Mouse (Mus musculus) T-helper 2 cell (primary cell): ENCODE results near the gene Fez1.

ENCODE experiments used
- in situ Hi-C: fragments of 300-600 bp; cut with MboI, MseI; formaldehyde crosslinking; loops from one replicate; pipeline ENCODE4 v1.15.1; 2025; ENCODE audit warnings: high pct_unique_total_duplicates

Gene Fez1

GRCm38 (mm10) chr9:36833043-36833881 lies 11.6 kb downstream of the Fez1 start:
- in situ Hi-C loops: no loop called here

DNA sequence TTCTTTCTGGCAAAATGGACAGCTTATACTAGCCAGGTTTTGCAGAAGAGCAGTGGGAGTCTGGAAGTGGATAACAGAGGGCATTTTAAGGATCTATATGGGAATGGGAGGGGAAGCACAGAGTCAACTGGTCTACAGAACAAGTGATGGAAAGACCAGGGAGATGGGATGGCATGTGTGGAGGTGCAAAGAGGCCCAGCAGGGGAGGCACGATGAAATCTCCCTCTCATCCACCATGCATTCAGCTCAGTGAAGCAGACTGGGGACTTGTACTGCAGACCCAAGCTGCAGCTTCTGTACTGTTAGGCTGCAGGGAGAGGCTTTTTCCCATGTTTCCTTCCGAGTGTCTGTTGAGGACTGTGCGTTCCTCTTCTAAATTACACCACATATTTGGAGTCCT lies 12.2 kb downstream of the Fez1 start:
- in situ Hi-C loops: no loop called here

- in situ Hi-C loops: no loop called here
These were observed 24.7 kb downstream of the Fez1 start for GRCm38 (mm10) chr9:36846346-36846745.

DNA sequence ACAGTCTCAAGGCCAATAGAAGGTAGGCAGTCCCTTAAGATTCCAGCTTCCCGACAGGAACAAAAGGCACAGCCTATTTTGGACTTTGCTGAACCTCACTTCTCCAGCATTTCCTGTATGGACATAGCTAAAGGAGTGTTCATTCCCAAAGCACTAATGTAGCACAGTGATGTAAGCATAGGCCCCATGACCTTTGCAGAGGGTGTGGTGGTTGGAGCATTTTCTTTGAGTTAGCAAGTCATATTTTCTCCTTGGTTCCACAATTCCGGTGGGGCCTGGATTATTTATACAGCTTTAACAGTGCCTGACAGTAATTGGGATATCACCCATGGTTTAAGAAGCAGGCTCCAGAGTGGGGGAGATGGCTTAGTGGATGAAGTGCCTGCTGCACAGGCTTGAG lies 27.0 kb downstream of the Fez1 start:
- in situ Hi-C loops: no loop called here

GRCm38 (mm10) chr9:36850091-36850490 lies 28.4 kb downstream of the Fez1 start:
- in situ Hi-C loops: no loop called here

GRCm38 (mm10) chr9:36852175-36852574 lies 30.5 kb downstream of the Fez1 start:
- in situ Hi-C loops: no loop called here

DNA sequence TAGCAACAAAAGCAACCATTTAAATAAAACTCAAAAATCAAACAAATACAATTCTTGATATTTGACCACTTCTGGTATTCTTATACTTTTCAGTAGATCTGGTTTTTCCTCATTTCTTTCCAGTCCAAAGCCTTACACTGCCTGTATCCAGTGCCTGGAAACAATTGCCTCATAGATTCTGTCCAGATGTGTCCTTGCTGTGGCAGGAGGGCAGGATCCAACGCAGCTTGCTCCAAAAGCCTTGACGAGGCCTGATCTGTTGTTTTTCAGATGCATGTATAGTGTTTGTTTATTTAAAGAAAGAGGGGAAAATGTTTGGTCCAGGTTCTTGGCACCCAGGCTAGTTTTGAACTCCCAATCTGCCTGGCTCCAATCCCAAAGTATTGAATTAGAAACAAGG lies 34.7 kb downstream of the Fez1 start:
- in situ Hi-C loops: no loop called here

DNA sequence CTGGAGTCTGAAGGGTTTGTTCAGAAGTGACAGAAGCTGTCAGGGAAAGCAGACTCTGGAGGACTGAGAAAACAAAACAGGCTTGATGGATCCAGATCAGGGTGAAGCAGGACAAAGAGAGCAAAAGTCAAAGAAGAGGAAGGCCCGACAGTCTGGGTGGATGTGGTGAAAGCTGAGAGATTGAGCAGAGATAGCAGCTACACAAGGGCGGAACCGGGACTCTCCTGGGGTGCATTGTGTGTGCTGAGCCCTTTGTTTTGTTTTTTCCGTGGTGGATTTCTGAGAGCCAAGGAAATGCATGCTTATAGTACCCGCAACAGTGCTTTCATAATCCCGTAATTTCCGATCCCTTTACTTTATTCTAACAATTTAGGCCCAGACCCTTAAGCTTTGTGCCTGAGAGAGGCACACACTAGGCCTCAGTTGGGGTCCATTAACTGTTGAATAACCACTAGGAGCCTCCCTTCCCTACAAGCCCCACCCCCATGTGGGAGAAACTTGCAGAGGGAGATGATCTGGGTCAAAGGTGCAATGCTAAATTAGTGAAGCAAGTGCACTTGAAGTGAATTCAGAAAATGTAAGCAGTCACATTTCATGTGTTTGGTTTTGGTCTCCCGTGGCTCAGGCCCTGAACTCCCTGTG lies 35.9 kb downstream of the Fez1 start:
- in situ Hi-C loops: no loop called here

DNA sequence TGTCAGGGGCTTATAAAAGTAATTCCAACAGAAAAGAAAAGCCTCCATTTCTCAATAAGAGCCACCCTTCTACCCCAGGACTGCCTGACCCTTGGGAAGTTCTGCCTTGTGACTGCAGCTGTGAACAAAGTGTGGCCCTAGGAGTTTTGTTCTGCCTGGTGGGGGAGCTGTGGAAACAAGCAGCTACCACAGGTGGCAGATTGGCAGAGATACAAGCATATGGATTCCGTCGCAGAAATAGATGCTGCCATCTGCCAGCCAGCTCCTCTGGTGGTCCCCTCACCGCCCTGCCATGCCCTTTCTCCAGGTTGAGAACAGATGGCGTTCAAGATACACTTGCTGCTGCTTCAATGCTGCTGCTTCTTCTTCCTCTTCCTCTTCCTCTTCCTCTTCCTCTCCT lies 37.0 kb downstream of the Fez1 start:
- in situ Hi-C loops: no loop called here

- in situ Hi-C loops: no loop called here
These were observed 40.9 kb downstream of the Fez1 start for GRCm38 (mm10) chr9:36862576-36862975.

- in situ Hi-C loops: no loop called here
These were observed 42.0 kb downstream of the Fez1 start for GRCm38 (mm10) chr9:36863694-36864093.

DNA sequence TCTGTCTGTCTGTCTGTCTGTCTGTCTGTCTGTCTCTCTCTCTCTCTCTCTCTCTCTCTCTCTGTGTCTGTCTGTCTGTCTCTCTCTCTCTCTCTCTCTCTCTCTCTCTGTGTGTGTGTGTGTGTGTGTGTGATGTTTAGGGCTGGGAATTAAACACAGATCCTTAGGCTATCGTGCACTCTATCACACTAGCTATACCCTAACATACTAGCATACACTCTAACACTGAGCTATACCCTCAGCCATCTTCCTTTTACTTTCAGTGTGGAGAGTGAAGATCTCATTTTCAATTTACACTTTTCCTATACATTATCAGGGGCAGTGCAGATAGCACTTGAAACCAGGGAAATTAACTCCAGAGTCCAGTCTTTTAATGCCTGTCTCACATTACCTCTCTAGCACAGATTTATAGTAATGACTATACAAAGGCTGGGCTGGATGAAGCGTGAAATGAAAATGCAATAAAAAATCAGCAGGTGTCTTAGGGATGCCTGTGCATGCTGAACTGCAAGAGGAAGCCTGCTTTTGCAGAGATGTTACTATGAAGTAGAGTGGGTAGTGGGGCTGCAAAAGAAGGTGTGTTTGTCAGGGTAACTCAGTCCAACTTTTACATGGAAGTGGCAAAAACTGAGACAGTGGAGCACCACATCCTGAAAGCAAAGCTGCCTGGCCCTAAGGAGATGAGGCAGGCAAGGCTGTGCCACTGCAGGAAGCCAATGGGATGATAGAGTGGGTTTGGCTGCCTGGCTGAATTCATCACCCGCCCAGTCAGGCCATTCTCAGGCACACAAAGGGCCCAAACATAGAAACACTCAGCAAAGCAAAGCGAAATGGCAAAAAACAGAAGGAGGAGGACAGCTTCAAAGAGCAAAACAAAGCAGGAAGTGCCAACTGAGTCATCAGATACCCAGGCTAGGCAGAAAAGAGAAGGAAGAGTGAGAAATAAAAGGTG lies 43.5 kb downstream of the Fez1 start:
- in situ Hi-C loops: no loop called here

DNA sequence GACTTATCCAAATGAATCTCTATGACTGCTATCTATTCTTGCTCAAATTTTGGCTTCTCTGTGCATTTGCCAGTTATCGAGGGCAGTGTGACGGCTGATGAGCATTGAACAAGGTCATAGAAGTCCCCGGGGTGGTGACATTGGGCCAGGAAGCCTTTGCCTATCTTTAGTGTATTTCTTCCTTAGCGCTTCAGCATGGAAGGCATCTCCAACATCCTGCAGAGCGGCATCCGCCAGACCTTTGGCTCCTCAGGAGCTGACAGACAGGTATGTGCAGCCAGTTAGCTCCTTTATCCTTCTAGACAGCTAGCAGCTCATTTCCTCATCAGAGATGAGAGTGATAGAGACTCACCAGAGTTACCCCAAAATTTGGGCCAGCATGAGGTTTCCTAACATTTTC lies 47.0 kb downstream of the Fez1 start:
- in situ Hi-C loops: no loop called here

DNA sequence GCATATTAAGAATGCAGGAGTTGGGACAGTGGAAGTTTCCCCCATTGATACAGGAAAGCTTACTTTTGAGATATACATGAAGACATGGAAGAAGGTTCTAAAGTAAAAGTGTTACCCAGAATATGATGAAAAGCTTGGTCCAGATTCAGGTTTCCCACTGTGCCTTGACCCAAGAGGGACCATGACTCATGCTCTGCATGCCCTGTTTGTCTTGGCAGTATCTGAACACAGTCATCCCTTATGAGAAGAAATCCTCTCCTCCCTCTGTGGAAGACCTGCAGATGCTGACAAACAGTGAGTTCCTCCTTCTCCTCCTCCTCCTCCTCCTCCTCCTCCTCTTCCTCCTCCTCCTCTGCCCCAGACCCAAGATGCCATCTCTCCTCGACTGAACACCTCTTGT lies 48.6 kb downstream of the Fez1 start:
- in situ Hi-C loops: loop anchor here (10.0 kb wide), 1 partner anchor 905 kb away; the partner anchor contains the start of gene Olfr875

GRCm38 (mm10) chr9:36873796-36874195 lies 52.1 kb downstream of the Fez1 start:
- in situ Hi-C loops: loop anchor here (10.0 kb wide), 1 partner anchor 901 kb away; the partner anchor contains the start of gene Olfr875

GRCm38 (mm10) chr9:36876313-36876712 lies 54.6 kb downstream of the Fez1 start:
- in situ Hi-C loops: loop anchor here (10.0 kb wide), 1 partner anchor 898 kb away; the partner anchor contains the start of gene Olfr875

- in situ Hi-C loops: loop anchor here (10.0 kb wide), 1 partner anchor 898 kb away; the partner anchor contains the start of gene Olfr875
These were observed 55.1 kb downstream of the Fez1 start for GRCm38 (mm10) chr9:36876787-36877186.

GRCm38 (mm10) chr9:36881615-36882014 lies 60.0 kb downstream of the Fez1 start:
- in situ Hi-C loops: no loop called here

- in situ Hi-C loops: no loop called here
These were observed 60.5 kb downstream of the Fez1 start for GRCm38 (mm10) chr9:36882034-36882745.

GRCm38 (mm10) chr9:36883569-36883968 lies 61.9 kb downstream of the Fez1 start:
- in situ Hi-C loops: no loop called here

DNA sequence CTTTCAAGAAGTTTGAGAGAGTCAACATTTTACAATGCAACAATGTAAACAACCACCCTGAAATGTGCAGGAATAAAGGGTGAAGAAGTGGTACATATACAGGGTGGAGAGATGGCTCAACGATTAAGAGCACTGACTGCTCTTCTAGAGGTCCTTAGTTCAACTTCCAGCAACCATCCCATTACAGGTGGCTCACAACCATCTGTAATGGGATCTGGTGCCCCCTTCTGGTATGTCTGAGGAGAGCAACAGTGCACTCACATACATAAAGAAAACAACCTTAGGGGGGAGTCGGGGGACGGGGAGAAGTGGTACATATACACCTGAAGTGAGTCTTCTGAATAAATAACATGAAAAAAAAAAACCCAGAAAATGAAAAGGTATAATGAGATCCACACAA lies 63.6 kb downstream of the Fez1 start:
- in situ Hi-C loops: no loop called here
